27 mouse cellular contexts compared by ENCODE assay signal in genomic region chr5:134139429-134139828, GRCm38 (mm10). TPM values are rescaled to one million over a fixed set of nuclear protein-coding genes. Genes with fewer than 3 reads are reported as not detected.
DNase-seq lines count a peak whose midpoint lies in the region; ATAC-seq and TF ChIP-seq lines count a peak whose summit lies in the region.
"Had no signal": no experiment of that assay in that cellular context is flagged by ENCODE, and none has a peak within 500 bp of the region (broad histone marks: within the 10 kb centered on the region; RNA-seq: fewer than 3 reads in every experiment).

No protein-coding gene starts in this region.

- TF ChIP-seq CTCF in hindbrain, postnatal 0 days (IDR thresholded peaks at IDR 0.05; ENCODE audit: low read depth) = 0 out of 2 replicates have a peak, but pooled peaks have one; percentile 5
- peak; percentile 17; the same call in 1 of the 2 replicates for TF ChIP-seq CTCF in midbrain, postnatal 0 days (IDR thresholded peaks at IDR 0.05)
- TF ChIP-seq CTCF in CH12.LX (conservative IDR thresholded peaks at IDR 0.05 in 1 of 2, IDR thresholded peaks at IDR 0.05 in 1 of 2; ENCODE audit: low read depth in 2 of 2, low read length in 2 of 2) = peak in 1 of 2 experiments; percentile 53; a peak in 2 of 4 replicates

- H3K36me3 ChIP-seq in hindbrain, postnatal 0 days (ENCODE audit: insufficient read depth, low read length) = peaks cover 57% of the 10 kb centered on the region
- H3K36me3 ChIP-seq in hindbrain, embryonic 11.5 days (ENCODE audit: control insufficient read depth, insufficient read depth, low read length) = 0 out of 2 replicates have a peak, but pooled peaks cover 6% of the 10 kb centered on the region
- peaks cover 65% of the 10 kb centered on the region for H3K36me3 ChIP-seq in midbrain, postnatal 0 days (ENCODE audit: insufficient read depth, low read length)
- H3K36me3 ChIP-seq in midbrain, embryonic 10.5 days = peaks cover 76% of the 10 kb centered on the region
- H3K36me3 ChIP-seq in CH12.LX (replicated peaks in 1 of 2; ENCODE audit: control insufficient read depth in 1 of 2, insufficient read depth in 1 of 2, low read length in 1 of 2) = peaks cover 5 to 29% of the 10 kb centered on the region in 2 experiments
- H3K36me3 ChIP-seq: liver, embryonic 13.5 days; lung, embryonic 15.5 days had no signal

- H3K79me2 ChIP-seq in CH12.LX (replicated peaks; ENCODE audit: control insufficient read depth, extremely low read depth, insufficient read depth, poor library complexity, severe bottlenecking) = no peaks in the 10 kb centered on the region

- WGBS in hindbrain, postnatal 0 days = 89% methylated on average over 6 of the region's 6 CpGs
- WGBS in hindbrain, embryonic 11.5 days = 83% methylated on average over 6 of the region's 6 CpGs
- 85% methylated on average over 6 of the region's 6 CpGs for WGBS in midbrain, postnatal 0 days
- 90% methylated on average over 6 of the region's 6 CpGs for WGBS in midbrain, embryonic 10.5 days

- TF ChIP-seq POLR2A in CH12.LX (IDR thresholded peaks at IDR 0.05; ENCODE audit: low read depth, low read length) = no peak

- in situ Hi-C loops in CH12.LX (cut with MboI; ENCODE audit: low pct_ligation_motif_present, low pct_unique_long_range_greater_than_20kb, low sequenced_read_pairs) = no loop called here

- H3K9ac ChIP-seq in hindbrain, postnatal 0 days (replicated peaks; ENCODE audit: low read length) = no peak overlapping the region
- H3K9ac ChIP-seq in hindbrain, embryonic 11.5 days (ENCODE audit: low read depth, low read length) = no peak overlapping the region
- no peak overlapping the region for H3K9ac ChIP-seq in midbrain, postnatal 0 days (replicated peaks; ENCODE audit: low read length, poor library complexity, severe bottlenecking)
- H3K9ac ChIP-seq in CH12.LX (ENCODE audit: insufficient read depth, low read depth) = no peak overlapping the region
- H3K9ac ChIP-seq: embryonic facial prominence, embryonic 13.5 days; forebrain, embryonic 12.5 days; heart, embryonic 13.5 days; hindbrain, embryonic 13.5 days; limb, embryonic 12.5 days; liver, embryonic 13.5 days; lung, embryonic 15.5 days had no signal

- no peak for ATAC-seq in hindbrain, postnatal 0 days
- ATAC-seq in hindbrain, embryonic 11.5 days (ENCODE audit: low FRiP score) = no peak
- no peak for ATAC-seq in midbrain, postnatal 0 days (ENCODE audit: low FRiP score)
- ATAC-seq: inflammation-experienced regulatory T-cells, adult 6 months; midbrain, embryonic 16.5 days had no signal

- dilution Hi-C loops in CH12.LX (cut with MboI; ENCODE audit: extremely low pct_ligation_motif_present, extremely low pct_unique_long_range_greater_than_20kb, low sequenced_read_pairs) = no loop called here

- no peak for DNase-seq in hindbrain, postnatal 0 days (ENCODE audit: low spot score)
- no peak for DNase-seq in hindbrain, embryonic 11.5 days (ENCODE audit: low spot score)
- DNase-seq in midbrain, postnatal 0 days (ENCODE audit: low spot score) = no peak
- DNase-seq in midbrain, embryonic 10.5 days (ENCODE audit: low spot score) = no peak
- DNase-seq in CH12.LX (ENCODE audit: extremely low read depth) (peak; percentile 75), ES-CJ7 (ENCODE audit: low read depth, low spot score) (peak; percentile 33)
- DNase-seq in lung, postnatal 36 days = no peak
- no peak for DNase-seq in frontal cortex, postnatal 10 days (ENCODE audit: low spot score in 2 of 2)
- DNase-seq: adrenal gland, postnatal 10 days; cerebellum, adult 18-20 months; cerebellum, postnatal 14 days; embryo, embryonic 11 days; gastrocnemius, postnatal 25 days; heart, adult 18-20 months; kidney, adult 18-20 months; liver, embryonic 13.5 days; lung, postnatal 4 days; right cerebral cortex, postnatal 14 days had no signal

- no peak overlapping the region for H3K4me2 ChIP-seq in hindbrain, postnatal 0 days (ENCODE audit: low read depth, low read length)
- H3K4me2 ChIP-seq in hindbrain, embryonic 11.5 days (replicated peaks; ENCODE audit: low read depth, low read length) = no peak overlapping the region
- no peak overlapping the region for H3K4me2 ChIP-seq in midbrain, postnatal 0 days (ENCODE audit: low read depth, low read length, poor library complexity, severe bottlenecking)
- no peak overlapping the region for H3K4me2 ChIP-seq in CH12.LX (ENCODE audit: insufficient read depth, low read depth, poor library complexity, severe bottlenecking)
- H3K4me2 ChIP-seq: embryonic facial prominence, embryonic 13.5 days; forebrain, embryonic 12.5 days; heart, embryonic 13.5 days; hindbrain, embryonic 13.5 days; limb, embryonic 12.5 days; liver, embryonic 13.5 days; lung, embryonic 15.5 days had no signal

- H3K27me3 ChIP-seq in hindbrain, postnatal 0 days (ENCODE audit: insufficient read depth, low read length) = no peaks in the 10 kb centered on the region
- no peaks in the 10 kb centered on the region for H3K27me3 ChIP-seq in hindbrain, embryonic 11.5 days (ENCODE audit: control insufficient read depth, insufficient read depth, low read length)
- no peaks in the 10 kb centered on the region for H3K27me3 ChIP-seq in midbrain, postnatal 0 days (ENCODE audit: insufficient read depth, low read length)
- H3K27me3 ChIP-seq in midbrain, embryonic 10.5 days (ENCODE audit: low read depth, poor library complexity, severe bottlenecking) = no peaks in the 10 kb centered on the region
- no peaks in the 10 kb centered on the region for H3K27me3 ChIP-seq in CH12.LX (replicated peaks)
- H3K27me3 ChIP-seq: embryonic facial prominence, embryonic 13.5 days; forebrain, embryonic 12.5 days; heart, embryonic 13.5 days; hindbrain, embryonic 13.5 days; limb, embryonic 12.5 days; liver, embryonic 13.5 days; lung, embryonic 15.5 days had no signal

- H3K9me3 ChIP-seq in hindbrain, postnatal 0 days (ENCODE audit: low read length) = no peaks in the 10 kb centered on the region
- no peaks in the 10 kb centered on the region for H3K9me3 ChIP-seq in hindbrain, embryonic 11.5 days (ENCODE audit: control insufficient read depth, low read length)
- no peaks in the 10 kb centered on the region for H3K9me3 ChIP-seq in midbrain, postnatal 0 days (ENCODE audit: low read length)
- H3K9me3 ChIP-seq in midbrain, embryonic 10.5 days (replicated peaks) = peaks cover 3% of the 10 kb centered on the region
- peaks cover 20% of the 10 kb centered on the region for H3K9me3 ChIP-seq in CH12.LX (replicated peaks; ENCODE audit: low read length)
- H3K9me3 ChIP-seq: embryonic facial prominence, embryonic 13.5 days; forebrain, embryonic 12.5 days; liver, embryonic 13.5 days; lung, embryonic 15.5 days had no signal

- no peak for TF ChIP-seq EP300 in CH12.LX (IDR thresholded peaks at IDR 0.05; ENCODE audit: low read length)

- H3K4me3 ChIP-seq in hindbrain, postnatal 0 days (ENCODE audit: low read length) = no peak overlapping the region
- H3K4me3 ChIP-seq in hindbrain, embryonic 11.5 days (ENCODE audit: low read depth, low read length) = no peak overlapping the region
- no peak overlapping the region for H3K4me3 ChIP-seq in midbrain, postnatal 0 days (ENCODE audit: low read depth, low read length)
- H3K4me3 ChIP-seq in midbrain, embryonic 10.5 days = no peak overlapping the region
- H3K4me3 ChIP-seq in CH12.LX (replicated peaks in 1 of 3; ENCODE audit: low read depth in 2 of 3, low read length in 2 of 3, poor library complexity in 1 of 3) = no peak overlapping the region
- H3K4me3 ChIP-seq: embryonic facial prominence, embryonic 13.5 days; erythroblast, embryonic 14.5 days; forebrain, embryonic 12.5 days; heart, embryonic 13.5 days; hindbrain, embryonic 13.5 days; limb, embryonic 12.5 days; liver, embryonic 13.5 days; lung, embryonic 15.5 days had no signal

- no peaks in the 10 kb centered on the region for H3K4me1 ChIP-seq in hindbrain, postnatal 0 days (ENCODE audit: insufficient read depth, low read length)
- H3K4me1 ChIP-seq in hindbrain, embryonic 11.5 days (replicated peaks; ENCODE audit: control insufficient read depth, insufficient read depth, low read length) = no peaks in the 10 kb centered on the region
- no peaks in the 10 kb centered on the region for H3K4me1 ChIP-seq in midbrain, postnatal 0 days (ENCODE audit: insufficient read depth, low read length)
- H3K4me1 ChIP-seq in midbrain, embryonic 10.5 days = no peaks in the 10 kb centered on the region
- peaks cover 8 to 64% of the 10 kb centered on the region in 2 experiments for H3K4me1 ChIP-seq in CH12.LX (ENCODE audit: control insufficient read depth in 1 of 2, insufficient read depth in 2 of 2)
- H3K4me1 ChIP-seq: embryonic facial prominence, embryonic 13.5 days; forebrain, embryonic 12.5 days; heart, embryonic 13.5 days; hindbrain, embryonic 13.5 days; limb, embryonic 12.5 days; liver, embryonic 13.5 days; lung, embryonic 15.5 days had no signal

- TF ChIP-seq RAD21 in CH12.LX (IDR thresholded peaks at IDR 0.05; ENCODE audit: low read depth, low read length) = peak; percentile 21

- no peak overlapping the region for H3K27ac ChIP-seq in hindbrain, postnatal 0 days
- H3K27ac ChIP-seq in hindbrain, embryonic 11.5 days (ENCODE audit: low read depth, low read length) = no peak overlapping the region
- H3K27ac ChIP-seq in midbrain, postnatal 0 days (ENCODE audit: low read depth, low read length) = no peak overlapping the region
- H3K27ac ChIP-seq in midbrain, embryonic 10.5 days (replicated peaks) = no peak overlapping the region
- H3K27ac ChIP-seq in CH12.LX (ENCODE audit: insufficient read depth, low read depth) = no peak overlapping the region
- H3K27ac ChIP-seq: embryonic facial prominence, embryonic 13.5 days; forebrain, embryonic 12.5 days; heart, embryonic 13.5 days; hindbrain, embryonic 13.5 days; limb, embryonic 12.5 days; liver, embryonic 13.5 days; lung, embryonic 15.5 days had no signal

RNA-seq across cellular contexts. Expression of gene Rcc1l, which starts 37.1 kb away (rescaled TPM):
- 20.6 and 23.0 TPM in 2 replicates for total RNA-seq in hindbrain, postnatal 0 days (2014; rRNA removed)
- polyA plus RNA-seq in hindbrain, postnatal 0 days (2015; fragmentation: Nextera tagmentation; extraction: Ambion mirVana) = 21.5 and 21.7 TPM in 2 replicates
- 21.8 and 22.8 TPM in 2 replicates for polyA plus RNA-seq in hindbrain, embryonic 11.5 days (2014; fragmentation: Nextera tagmentation; extraction: Ambion mirVana)
- 15.1 and 16.2 TPM in 2 replicates for total RNA-seq in midbrain, postnatal 0 days (2014; rRNA removed)
- polyA plus RNA-seq in midbrain, postnatal 0 days (2015; fragmentation: Nextera tagmentation; extraction: Ambion mirVana) = 20.1 and 21.2 TPM in 2 replicates
- 35.9 and 38.0 TPM in 2 replicates for polyA plus RNA-seq in midbrain, embryonic 10.5 days (2016; fragmentation: Nextera tagmentation; extraction: Ambion mirVana)
- total RNA-seq in CH12.LX (2012; rRNA removed) (42.3 and 42.7 TPM in 2 replicates), CH12.LX (2014; rRNA removed) (24.6 and 25.4 TPM in 2 replicates)
- polyA plus RNA-seq in CH12.LX (2012; ENCODE audit: insufficient read length, low read depth) = 31.0 and 31.8 TPM in 2 replicates

RNA-seq across cellular contexts. Expression of gene Castor2, which starts 39.9 kb away (rescaled TPM):
- 27.4 and 27.5 TPM in 2 replicates for total RNA-seq in hindbrain, postnatal 0 days (2014; rRNA removed)
- 21.1 and 21.8 TPM in 2 replicates for polyA plus RNA-seq in hindbrain, postnatal 0 days (2015; fragmentation: Nextera tagmentation; extraction: Ambion mirVana)
- polyA plus RNA-seq in hindbrain, embryonic 11.5 days (2014; fragmentation: Nextera tagmentation; extraction: Ambion mirVana) = 12.3 and 13.2 TPM in 2 replicates
- 32.3 and 33.6 TPM in 2 replicates for total RNA-seq in midbrain, postnatal 0 days (2014; rRNA removed)
- 27.0 and 27.6 TPM in 2 replicates for polyA plus RNA-seq in midbrain, postnatal 0 days (2015; fragmentation: Nextera tagmentation; extraction: Ambion mirVana)
- 10.1 and 12.8 TPM in 2 replicates for polyA plus RNA-seq in midbrain, embryonic 10.5 days (2016; fragmentation: Nextera tagmentation; extraction: Ambion mirVana)
- total RNA-seq in CH12.LX (2012; rRNA removed) (1.2 and 1.3 TPM in 2 replicates), CH12.LX (2014; rRNA removed) (0.31 and 0.35 TPM in 2 replicates)
- polyA plus RNA-seq in CH12.LX (2012; ENCODE audit: insufficient read length, low read depth) = 3.8 and 3.9 TPM in 2 replicates

RNA-seq across cellular contexts. Expression of gene Gtf2ird2, which starts 44.4 kb away (rescaled TPM):
- 14.6 and 19.7 TPM in 2 replicates for total RNA-seq in hindbrain, postnatal 0 days (2014; rRNA removed)
- polyA plus RNA-seq in hindbrain, postnatal 0 days (2015; fragmentation: Nextera tagmentation; extraction: Ambion mirVana) = 11.6 and 12.6 TPM in 2 replicates
- 7.1 and 8.2 TPM in 2 replicates for polyA plus RNA-seq in hindbrain, embryonic 11.5 days (2014; fragmentation: Nextera tagmentation; extraction: Ambion mirVana)
- 17.3 and 27.0 TPM in 2 replicates for total RNA-seq in midbrain, postnatal 0 days (2014; rRNA removed)
- 14.7 and 15.5 TPM in 2 replicates for polyA plus RNA-seq in midbrain, postnatal 0 days (2015; fragmentation: Nextera tagmentation; extraction: Ambion mirVana)
- 7.1 and 8.9 TPM in 2 replicates for polyA plus RNA-seq in midbrain, embryonic 10.5 days (2016; fragmentation: Nextera tagmentation; extraction: Ambion mirVana)
- 4.4 and 4.7 TPM in 2 replicates for total RNA-seq in CH12.LX (2012; rRNA removed)
- 1.9 and 3.0 TPM in 2 replicates for total RNA-seq in CH12.LX (2014; rRNA removed)
- polyA plus RNA-seq in CH12.LX (2012; ENCODE audit: insufficient read length, low read depth) = 6.8 and 9.7 TPM in 2 replicates

Comparison
In these comparisons a context has a peak if more than half of its experiments do, and no peak if none do; other contexts are left out.
1. DNase-seq: peak in CH12.LX (single experiment) and ES-CJ7 (single experiment); none in hindbrain, postnatal 0 days (single experiment), hindbrain, embryonic 11.5 days (single experiment), midbrain, postnatal 0 days (single experiment), midbrain, embryonic 10.5 days (single experiment), lung, postnatal 36 days (single experiment) and frontal cortex, postnatal 10 days (0 of 2).